Mouse (Mus musculus) spleen, postnatal 14 days (tissue): ENCODE results near the gene Vmn2r4.
"Not testable (repeated sequence)": the region's sequence is repeated elsewhere in the genome, so short reads cannot be mapped to it uniquely, and the experiment has no call there.

Experiments used
- DNase-seq, 2 experiments: peaks; one replicate each; pipeline ENCODE4 v3.0.0; 2021 to 2022; ENCODE audit warnings: low spot score in 2 of 2

Gene Vmn2r4

GRCm38 (mm10) chr3:64415268-64415667 lies at the start of gene Vmn2r4:
Vmn2r4 (minus strand) TSS chr3:64415368.
- DNase-seq, result not testable (repeated sequence)

- not testable (repeated sequence) for DNase-seq
These were observed 19.1 kb upstream of the Vmn2r4 start for GRCm38 (mm10) chr3:64434261-64434660.

- DNase-seq, result not testable (repeated sequence)
These were observed 13.1 kb upstream of the Vmn2r4 start for GRCm38 (mm10) chr3:64428117-64428798.

GRCm38 (mm10) chr3:64422141-64422540 lies 7.0 kb upstream of the Vmn2r4 start:
- not testable (repeated sequence) for DNase-seq

- DNase-seq, result not testable (repeated sequence)
These were observed 2.3 kb upstream of the Vmn2r4 start for GRCm38 (mm10) chr3:64417477-64417876.

GRCm38 (mm10) chr3:64414253-64414652 lies 915 bp downstream of the Vmn2r4 start:
- DNase-seq, result not testable (repeated sequence)

- DNase-seq, result no peak
These were observed 55.7 kb downstream of the Vmn2r4 start for GRCm38 (mm10) chr3:64359286-64360035.
